Mouse (Mus musculus): ENCODE results near the gene Serpinb6b. TPM values are rescaled to one million over a fixed set of nuclear protein-coding genes. Genes with fewer than 3 reads are reported as not detected.
A peak's percentile ranks its signal among the peaks of the same experiment; 100 is the strongest.
"Not testable (repeated sequence)": the region's sequence is repeated elsewhere in the genome, so short reads cannot be mapped to it uniquely, and the experiment has no call there.

Serpinb6b gene
- 15.7 and 19.3 TPM in 2 replicates for polyA plus RNA-seq (2014; fragmentation: Nextera tagmentation; extraction: Ambion mirVana)

GRCm38 (mm10) chr13:32964989-32965811, at the start of gene Serpinb6b:
Serpinb6b (plus strand) TSS chr13:32965209.
- 31% methylated on average over 16 of the region's 16 CpGs for WGBS (ENCODE audit: insufficient replicate concordance)
- peak within 1 kb of the TSS; percentile 61; the same call in 1 of the 2 replicates for H3K9ac ChIP-seq (ENCODE audit: low read depth, low read length)
- H3K27ac ChIP-seq (ENCODE audit: low read depth, low read length), result peak within 1 kb of the TSS; percentile 46; the same call in 1 of the 2 replicates
- peaks cover 15% of the 10 kb centered on the region; the same call in 1 of the 2 replicates for H3K4me1 ChIP-seq (ENCODE audit: control insufficient read depth, insufficient read depth, low read length)
- ATAC-seq (replicated peaks; ENCODE audit: insufficient number of reproducible peaks, low FRiP score, low TSS enrichment), result 0 out of 2 replicates have a peak, but pooled peaks have one; percentile 33
- no peaks in the 10 kb centered on the region for H3K27me3 ChIP-seq (ENCODE audit: control insufficient read depth, insufficient read depth, low read length)
- H3K36me3 ChIP-seq (ENCODE audit: control insufficient read depth, insufficient read depth, low read length), result no peaks in the 10 kb centered on the region
- peak within 1 kb of the TSS; percentile 68 for H3K4me2 ChIP-seq
- H3K4me3 ChIP-seq (ENCODE audit: low read depth, low read length), result peak within 1 kb of the TSS; percentile 38
- H3K9me3 ChIP-seq (replicated peaks; ENCODE audit: control insufficient read depth, low read length), result no peaks in the 10 kb centered on the region

- no peaks in the 10 kb centered on the region for H3K9me3 ChIP-seq (replicated peaks; ENCODE audit: control insufficient read depth, low read length)
- ATAC-seq (replicated peaks; ENCODE audit: insufficient number of reproducible peaks, low FRiP score, low TSS enrichment), result peak; percentile 70
- peak overlapping the region; percentile 87 for H3K27ac ChIP-seq (ENCODE audit: low read depth, low read length)
- H3K27me3 ChIP-seq (ENCODE audit: control insufficient read depth, insufficient read depth, low read length), result no peaks in the 10 kb centered on the region
- peaks cover 27% of the 10 kb centered on the region for H3K4me1 ChIP-seq (ENCODE audit: control insufficient read depth, insufficient read depth, low read length)
- H3K4me3 ChIP-seq (ENCODE audit: low read depth, low read length), result no peak overlapping the region
- no peak overlapping the region for H3K4me2 ChIP-seq
- H3K9ac ChIP-seq (ENCODE audit: low read depth, low read length), result no peak overlapping the region
- no peaks in the 10 kb centered on the region for H3K36me3 ChIP-seq (ENCODE audit: control insufficient read depth, insufficient read depth, low read length)
These were observed 42.4 kb upstream of the Serpinb6b start for GRCm38 (mm10) chr13:32922622-32923021.

- Histone ChIP-seq H3K36me3 (ENCODE audit: control insufficient read depth, insufficient read depth, low read length) (no peaks in the 10 kb centered on the region), H3K27ac (ENCODE audit: low read depth, low read length) (peak overlapping the region; percentile 74), H3K9me3 (replicated peaks; ENCODE audit: control insufficient read depth, low read length) (no peaks in the 10 kb centered on the region), H3K27me3 (ENCODE audit: control insufficient read depth, insufficient read depth, low read length) (no peaks in the 10 kb centered on the region), H3K4me2 (no peak overlapping the region), H3K9ac (ENCODE audit: low read depth, low read length) (no peak overlapping the region), H3K4me3 (ENCODE audit: low read depth, low read length) (no peak overlapping the region), H3K4me1 (ENCODE audit: control insufficient read depth, insufficient read depth, low read length) (peaks cover 27% of the 10 kb centered on the region)
- ATAC-seq (replicated peaks; ENCODE audit: insufficient number of reproducible peaks, low FRiP score, low TSS enrichment), result peak; percentile 75; the same call in 1 of the 2 replicates
- WGBS (ENCODE audit: insufficient replicate concordance), result 29% methylated on average over 7 of the region's 7 CpGs
These were observed 40.2 kb upstream of the Serpinb6b start for GRCm38 (mm10) chr13:32924578-32925360.

GRCm38 (mm10) chr13:32926661-32927060, 38.3 kb upstream of the Serpinb6b start:
- peaks cover 24% of the 10 kb centered on the region for H3K4me1 ChIP-seq (ENCODE audit: control insufficient read depth, insufficient read depth, low read length)
- H3K4me3 ChIP-seq (ENCODE audit: low read depth, low read length), result no peak overlapping the region
- 45% methylated on average over 2 of the region's 2 CpGs for WGBS (ENCODE audit: insufficient replicate concordance)
- no peaks in the 10 kb centered on the region for H3K9me3 ChIP-seq (replicated peaks; ENCODE audit: control insufficient read depth, low read length)
- no peak for ATAC-seq (replicated peaks; ENCODE audit: insufficient number of reproducible peaks, low FRiP score, low TSS enrichment)
- no peaks in the 10 kb centered on the region for H3K36me3 ChIP-seq (ENCODE audit: control insufficient read depth, insufficient read depth, low read length)
- H3K27me3 ChIP-seq (ENCODE audit: control insufficient read depth, insufficient read depth, low read length), result no peaks in the 10 kb centered on the region
- no peak overlapping the region for H3K4me2 ChIP-seq
- H3K9ac ChIP-seq (ENCODE audit: low read depth, low read length), result no peak overlapping the region
- H3K27ac ChIP-seq (ENCODE audit: low read depth, low read length), result no peak overlapping the region

- Histone ChIP-seq H3K36me3 (ENCODE audit: control insufficient read depth, insufficient read depth, low read length) (no peaks in the 10 kb centered on the region), H3K27ac (ENCODE audit: low read depth, low read length) (no peak overlapping the region), H3K27me3 (ENCODE audit: control insufficient read depth, insufficient read depth, low read length) (no peaks in the 10 kb centered on the region), H3K4me2 (no peak overlapping the region), H3K4me3 (ENCODE audit: low read depth, low read length) (no peak overlapping the region), H3K9ac (ENCODE audit: low read depth, low read length) (no peak overlapping the region), H3K9me3 (replicated peaks; ENCODE audit: control insufficient read depth, low read length) (no peaks in the 10 kb centered on the region), H3K4me1 (ENCODE audit: control insufficient read depth, insufficient read depth, low read length) (peaks cover 20% of the 10 kb centered on the region)
- ATAC-seq (replicated peaks; ENCODE audit: insufficient number of reproducible peaks, low FRiP score, low TSS enrichment), result no peak
- WGBS (ENCODE audit: insufficient replicate concordance), result 50% methylated on average over 1 of the region's 1 CpGs
These were observed 37.8 kb upstream of the Serpinb6b start for GRCm38 (mm10) chr13:32927241-32927640.

- Histone ChIP-seq H3K9ac (ENCODE audit: low read depth, low read length) (no peak overlapping the region), H3K4me3 (ENCODE audit: low read depth, low read length) (no peak overlapping the region), H3K4me1 (ENCODE audit: control insufficient read depth, insufficient read depth, low read length) (peaks cover 16% of the 10 kb centered on the region), H3K9me3 (replicated peaks; ENCODE audit: control insufficient read depth, low read length) (no peaks in the 10 kb centered on the region), H3K36me3 (ENCODE audit: control insufficient read depth, insufficient read depth, low read length) (no peaks in the 10 kb centered on the region), H3K27me3 (ENCODE audit: control insufficient read depth, insufficient read depth, low read length) (no peaks in the 10 kb centered on the region), H3K27ac (ENCODE audit: low read depth, low read length) (no peak overlapping the region), H3K4me2 (no peak overlapping the region)
- no peak for ATAC-seq (replicated peaks; ENCODE audit: insufficient number of reproducible peaks, low FRiP score, low TSS enrichment)
- 79% methylated on average over 2 of the region's 2 CpGs for WGBS (ENCODE audit: insufficient replicate concordance)
These were observed 35.8 kb upstream of the Serpinb6b start for GRCm38 (mm10) chr13:32929107-32929750.

- Histone ChIP-seq H3K4me1 (ENCODE audit: control insufficient read depth, insufficient read depth, low read length) (no peaks in the 10 kb centered on the region; the same call in 1 of the 2 replicates), H3K9me3 (replicated peaks; ENCODE audit: control insufficient read depth, low read length) (no peaks in the 10 kb centered on the region), H3K27me3 (ENCODE audit: control insufficient read depth, insufficient read depth, low read length) (no peaks in the 10 kb centered on the region), H3K4me2 (no peak overlapping the region), H3K36me3 (ENCODE audit: control insufficient read depth, insufficient read depth, low read length) (no peaks in the 10 kb centered on the region), H3K27ac (ENCODE audit: low read depth, low read length) (no peak overlapping the region), H3K9ac (ENCODE audit: low read depth, low read length) (no peak overlapping the region), H3K4me3 (ENCODE audit: low read depth, low read length) (no peak overlapping the region)
- ATAC-seq (replicated peaks; ENCODE audit: insufficient number of reproducible peaks, low FRiP score, low TSS enrichment), result no peak
- whole genome bisulfite sequencing (ENCODE audit: insufficient replicate concordance), result 15% methylated on average over 1 of the region's 1 CpGs
These were observed 30.2 kb upstream of the Serpinb6b start for GRCm38 (mm10) chr13:32934706-32935381.

GRCm38 (mm10) chr13:32938275-32938674, 26.7 kb upstream of the Serpinb6b start:
- not testable (repeated sequence) for ATAC-seq (replicated peaks; ENCODE audit: insufficient number of reproducible peaks, low FRiP score, low TSS enrichment); H3K4me3 ChIP-seq (ENCODE audit: low read depth, low read length); H3K9ac ChIP-seq (ENCODE audit: low read depth, low read length); H3K4me2 ChIP-seq; H3K27me3 ChIP-seq (ENCODE audit: control insufficient read depth, insufficient read depth, low read length); H3K4me1 ChIP-seq (ENCODE audit: control insufficient read depth, insufficient read depth, low read length); H3K9me3 ChIP-seq (replicated peaks; ENCODE audit: control insufficient read depth, low read length); H3K36me3 ChIP-seq (ENCODE audit: control insufficient read depth, insufficient read depth, low read length); H3K27ac ChIP-seq (ENCODE audit: low read depth, low read length)
- WGBS (ENCODE audit: insufficient replicate concordance), result 60% methylated on average over 4 of the region's 4 CpGs

All from heart, embryonic 11.5 days (tissue).